Mouse (Mus musculus): ENCODE results near the gene Cdk5r2.
"Not testable (repeated sequence)": the region's sequence is repeated elsewhere in the genome, so short reads cannot be mapped to it uniquely, and the experiment has no call there.

The Cdk5r2 gene

DNA sequence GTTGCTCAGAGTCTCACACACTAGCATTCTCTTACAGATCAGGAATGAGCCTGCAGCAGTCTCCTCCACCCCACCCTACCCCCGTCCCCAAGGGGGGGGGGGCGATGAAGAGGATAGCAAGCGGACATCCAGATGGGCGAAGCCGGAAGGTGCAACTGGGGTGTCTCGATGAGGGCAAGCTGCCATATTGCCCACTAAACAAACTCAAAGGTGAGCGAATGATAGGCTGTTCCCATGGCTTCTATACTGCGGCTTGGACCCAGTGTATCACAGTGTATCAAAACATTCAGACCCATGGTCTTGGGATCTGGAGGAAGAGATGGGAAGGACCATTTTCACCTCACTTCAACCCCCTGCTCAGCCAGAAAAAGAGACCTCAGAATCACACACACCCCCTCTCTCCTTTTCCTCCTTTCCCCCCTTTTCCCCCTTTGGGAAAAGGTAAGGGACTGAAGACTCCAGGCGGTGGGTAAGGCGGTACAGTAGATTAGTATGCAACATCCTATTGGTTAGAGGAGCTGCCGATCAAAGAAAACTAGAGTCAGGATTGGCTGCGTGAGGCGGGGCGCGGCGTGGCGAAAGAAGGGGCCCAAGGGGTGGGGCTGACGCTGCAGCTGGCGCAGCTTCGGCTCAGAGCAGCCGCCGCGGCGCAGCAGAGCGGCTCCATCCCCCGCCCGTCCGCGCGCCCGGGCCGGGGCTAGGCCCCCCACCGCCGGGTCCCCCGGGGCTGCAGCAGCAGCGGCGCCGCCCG, at the start of gene Cdk5r2:
Gene Cdk5r2, plus strand, starts transcription at position 629 of the 751 bp plus-strand sequence.
- DNase-seq (ENCODE audit: low read depth, low spot score): peak; percentile 78

DNA sequence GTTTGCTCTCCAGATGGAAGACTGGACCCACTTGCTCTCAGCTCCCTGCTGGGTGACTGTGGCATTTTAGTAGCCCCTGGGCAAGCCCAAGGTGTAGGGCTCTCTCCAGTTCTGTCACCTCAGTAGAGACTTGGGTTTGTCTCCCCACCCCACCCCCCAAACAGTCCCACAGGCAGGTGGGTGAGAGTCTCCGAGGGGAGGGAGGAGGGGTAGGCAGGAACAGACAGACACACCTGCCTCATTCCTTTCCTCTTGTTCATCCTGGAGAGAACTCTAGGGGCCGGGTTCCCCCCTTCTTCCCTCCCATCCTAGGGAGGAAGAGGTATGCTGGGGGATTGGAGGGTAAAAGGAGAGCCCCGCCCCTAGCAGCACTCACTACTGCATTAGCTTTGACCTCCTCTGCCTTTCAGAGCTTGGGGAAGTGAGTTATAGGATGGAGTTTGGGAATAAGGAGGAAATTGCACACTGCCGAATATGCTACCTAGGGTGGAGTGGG, 49.3 kb upstream of the Cdk5r2 start:
- DNase-seq (ENCODE audit: low read depth, low spot score): no peak

DNA sequence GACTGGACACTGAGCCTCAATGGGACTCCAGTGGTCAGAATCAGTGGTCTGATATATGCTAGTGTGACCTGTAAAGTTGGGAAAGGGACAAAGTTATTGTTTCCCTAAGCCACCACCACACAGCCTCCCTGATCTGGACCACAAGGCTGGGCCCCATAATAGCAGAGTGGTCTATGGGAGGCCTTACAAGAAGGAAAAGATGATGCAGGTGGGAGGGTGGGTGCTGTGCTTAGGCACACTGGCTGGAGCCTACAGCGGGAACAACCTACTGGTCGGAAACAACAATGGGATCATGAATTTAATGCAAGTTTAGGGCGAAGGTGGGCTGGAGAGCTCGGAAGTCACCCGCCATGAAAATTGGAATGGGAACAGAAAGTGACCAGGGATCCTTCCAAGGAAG, 48.9 kb upstream of the Cdk5r2 start:
- DNase-seq (ENCODE audit: low read depth, low spot score): no peak

DNA sequence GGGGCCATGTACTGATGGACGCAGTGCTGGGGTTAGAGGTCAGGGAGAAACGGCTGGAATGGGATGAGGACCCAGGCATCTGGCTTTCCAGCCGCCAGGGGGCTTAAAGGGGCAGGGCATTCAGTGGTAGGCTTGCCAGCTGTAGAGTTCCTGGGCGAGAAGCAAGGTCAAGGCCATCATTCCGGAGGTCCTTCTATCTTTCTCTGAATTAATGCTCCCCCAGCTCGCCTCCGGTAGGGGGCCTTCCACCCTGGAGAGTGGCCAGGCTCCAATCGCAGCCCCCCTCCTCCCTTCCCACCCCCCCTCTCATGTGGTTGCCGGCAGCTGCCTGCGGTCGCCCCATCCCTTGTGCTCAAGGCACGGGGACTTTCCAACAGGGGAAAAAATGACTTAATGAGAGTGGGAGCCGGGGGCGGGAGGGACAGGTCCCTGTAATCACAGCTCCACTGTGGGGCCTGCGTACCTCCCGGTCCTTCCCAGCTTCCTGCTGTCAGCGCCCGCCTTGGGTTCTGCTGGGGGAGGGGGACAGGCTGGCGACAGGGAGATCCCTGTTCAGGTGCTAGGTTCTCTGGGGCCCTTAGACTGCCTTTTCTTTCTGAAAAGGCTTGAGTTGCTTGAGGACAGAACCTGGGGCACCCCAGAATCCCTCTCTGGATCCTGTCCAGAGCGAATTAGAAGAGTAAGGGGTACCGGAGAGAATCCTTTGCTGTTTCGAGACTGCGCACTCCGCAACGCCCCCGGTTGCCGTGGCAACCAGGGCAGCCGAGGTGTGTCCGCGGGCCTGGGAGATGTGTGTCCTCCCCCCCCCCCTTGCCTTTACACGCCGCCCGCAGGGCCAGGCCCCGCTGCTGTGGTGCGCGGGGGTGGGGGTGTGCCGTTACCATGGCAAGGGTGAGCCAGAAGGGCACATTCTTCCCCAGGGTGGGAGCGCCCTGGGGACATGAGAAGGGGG, 48.1 kb upstream of the Cdk5r2 start:
- no peak for DNase-seq (ENCODE audit: low read depth, low spot score)

DNA sequence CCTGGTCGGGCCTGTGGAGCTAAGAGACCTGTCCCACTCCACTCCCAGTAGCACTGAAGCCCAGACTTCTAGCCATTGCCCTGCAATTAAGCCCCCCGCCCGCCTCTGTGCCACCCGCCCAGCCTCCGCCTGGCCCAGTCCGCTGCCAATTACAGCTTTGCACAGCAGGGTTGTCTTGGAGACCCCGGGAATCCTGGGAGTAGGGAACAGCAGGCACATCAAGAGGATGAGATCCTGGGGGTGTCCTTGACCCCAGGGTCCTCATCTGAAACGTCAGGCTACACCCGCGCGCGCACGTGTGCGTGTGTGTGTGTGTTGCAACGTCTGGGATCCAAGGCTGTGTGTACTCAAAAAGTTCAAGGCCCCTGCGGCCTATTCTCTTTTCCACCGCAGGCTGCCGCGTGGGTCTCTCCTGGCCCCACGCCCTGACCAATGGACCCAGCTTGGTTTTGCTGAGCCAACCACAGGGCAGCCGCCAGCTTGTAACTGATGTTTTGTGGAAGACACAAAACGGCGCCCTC, 47.1 kb upstream of the Cdk5r2 start:
- DNase-seq (ENCODE audit: low read depth, low spot score): no peak

DNA sequence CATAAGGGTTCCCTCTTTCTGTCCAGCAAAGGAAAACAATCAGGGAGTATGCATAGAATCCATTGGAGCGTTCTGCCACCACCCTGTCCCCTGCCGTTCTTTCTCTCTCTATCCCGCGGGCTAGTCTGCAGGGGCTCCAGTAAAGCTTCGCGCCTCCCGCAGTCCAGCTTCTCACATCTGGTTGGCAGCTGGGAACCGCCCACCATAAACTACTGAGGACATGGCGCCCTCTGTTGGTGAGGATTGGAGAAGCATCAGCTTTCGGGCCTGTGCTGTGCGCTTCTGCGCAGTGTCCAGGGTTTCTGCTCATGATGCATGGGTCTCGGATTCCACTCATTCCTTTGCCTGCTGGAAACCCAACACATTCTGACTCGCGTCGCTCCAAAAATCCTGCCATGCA, 46.7 kb upstream of the Cdk5r2 start:
- peak; percentile 82 for DNase-seq (ENCODE audit: low read depth, low spot score)

DNA sequence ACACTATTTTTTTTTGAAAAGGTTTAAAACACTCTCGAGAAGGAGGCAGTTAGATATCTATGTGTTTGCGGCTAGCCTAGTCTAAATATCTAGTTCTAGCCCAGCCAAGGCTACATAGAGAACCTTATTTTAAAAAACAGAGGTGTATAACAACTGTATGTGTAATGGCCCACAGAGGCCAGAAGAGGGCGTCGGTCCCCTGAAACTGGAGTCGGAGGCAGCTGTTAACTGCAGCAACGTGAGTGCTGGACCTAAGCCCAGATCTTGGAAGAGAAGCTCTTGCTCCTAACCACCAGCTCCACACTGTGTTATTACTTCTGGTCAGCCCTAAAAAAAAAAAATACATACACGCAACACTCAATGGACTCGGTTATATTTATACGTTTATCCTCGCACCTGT, 45.7 kb upstream of the Cdk5r2 start:
- no peak for DNase-seq (ENCODE audit: low read depth, low spot score)

DNA sequence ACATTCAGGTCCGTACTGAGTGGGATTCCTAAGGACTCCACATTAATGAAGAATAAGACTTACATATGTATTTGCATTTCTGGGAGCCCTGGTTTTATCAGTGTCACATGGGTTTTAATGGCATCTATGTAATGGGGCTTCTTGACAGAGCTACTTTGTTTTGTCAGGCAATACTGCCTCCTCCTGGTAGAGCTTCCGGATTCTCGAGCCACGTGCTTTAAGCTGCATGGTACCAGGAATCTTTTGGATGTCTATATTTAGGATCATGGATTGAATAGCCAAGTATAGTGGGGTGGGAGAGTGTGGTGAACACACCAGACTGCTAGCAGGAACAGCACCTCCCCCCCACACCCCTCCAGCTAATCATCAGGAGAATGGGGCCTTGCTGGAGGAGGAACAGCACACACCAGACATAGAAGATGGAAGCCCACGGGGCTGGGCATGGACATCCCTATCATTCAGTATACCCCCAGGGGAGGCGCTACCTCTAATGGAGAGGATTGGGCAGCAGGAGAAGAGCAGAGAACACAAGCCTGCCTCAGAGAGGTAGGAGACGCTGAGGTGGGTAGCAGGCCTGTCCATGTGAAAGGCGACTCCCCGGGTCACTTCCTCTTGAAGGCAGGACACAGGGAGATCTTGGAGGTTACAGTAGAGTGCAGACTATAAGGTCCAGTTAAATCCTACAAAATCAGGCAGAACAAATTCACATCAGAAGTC, 39.6 kb upstream of the Cdk5r2 start:
- DNase-seq (ENCODE audit: low read depth, low spot score): no peak

DNA sequence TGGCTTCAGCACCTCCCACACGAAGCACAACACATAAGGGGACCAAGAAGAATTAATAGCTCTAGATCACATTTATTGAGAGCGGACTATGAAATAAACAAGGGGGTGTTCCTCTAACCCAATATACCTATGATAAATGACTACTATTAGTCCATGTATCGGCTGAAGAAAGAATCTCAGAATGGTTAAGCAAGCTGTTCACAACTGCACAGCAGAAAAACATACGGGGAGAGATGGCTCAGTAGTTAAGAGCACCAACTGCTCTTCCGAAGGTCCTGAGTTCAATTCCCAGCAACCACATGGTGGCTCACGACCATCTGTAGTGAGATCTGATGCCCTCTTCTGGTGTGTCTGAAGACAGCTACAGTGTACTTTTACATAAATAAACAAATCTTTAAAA, 38.8 kb upstream of the Cdk5r2 start:
- not testable (repeated sequence) for DNase-seq (ENCODE audit: low read depth, low spot score)

DNA sequence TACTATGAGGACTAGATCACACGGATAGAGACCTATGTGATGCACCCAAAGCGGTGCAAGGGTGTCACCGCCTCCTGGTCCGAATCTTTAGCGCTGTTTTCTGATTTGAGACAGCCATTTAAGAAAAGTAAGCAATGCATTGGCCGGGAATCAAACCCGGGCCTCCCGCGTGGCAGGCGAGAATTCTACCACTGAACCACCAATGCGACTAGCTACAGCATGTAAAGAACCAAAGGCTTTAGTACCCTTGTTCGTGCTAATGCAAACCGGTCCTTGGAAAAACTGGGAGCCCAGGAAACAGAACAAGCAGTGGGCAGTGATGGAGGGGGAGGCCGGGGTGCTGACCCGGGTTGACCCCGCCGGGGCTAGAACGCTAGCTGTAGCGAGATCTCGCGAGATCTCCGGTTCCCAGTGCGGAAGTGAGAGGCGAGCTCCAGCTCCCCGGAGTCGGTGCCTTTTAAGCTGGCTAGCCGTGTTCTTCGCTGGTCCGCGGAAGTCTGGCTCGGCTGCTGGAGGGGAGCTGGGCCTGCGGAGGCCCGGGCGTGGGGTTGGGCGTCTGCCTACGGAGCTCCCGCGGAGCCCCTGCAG, 38.0 kb upstream of the Cdk5r2 start:
- DNase-seq (ENCODE audit: low read depth, low spot score): no peak

DNA sequence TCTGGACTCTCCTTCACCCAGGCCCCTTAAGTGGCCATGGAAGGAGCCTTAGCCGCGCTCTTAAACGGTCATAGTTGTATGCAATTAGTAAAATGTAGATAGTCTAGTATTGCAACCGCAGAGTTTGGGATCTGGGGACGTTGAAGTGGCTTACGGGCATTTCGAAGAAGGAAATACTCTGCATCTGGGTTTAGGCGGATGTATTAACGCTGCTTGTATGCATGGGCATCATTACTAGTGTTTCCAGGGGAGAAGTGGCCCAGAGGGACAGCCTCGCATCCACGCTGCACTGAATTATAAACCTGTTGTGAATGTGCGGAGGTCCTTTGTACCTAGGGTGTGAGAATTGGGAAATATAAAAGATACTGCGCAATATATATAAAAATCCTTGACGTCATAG, 37.5 kb upstream of the Cdk5r2 start:
- DNase-seq (ENCODE audit: low read depth, low spot score): no peak

DNA sequence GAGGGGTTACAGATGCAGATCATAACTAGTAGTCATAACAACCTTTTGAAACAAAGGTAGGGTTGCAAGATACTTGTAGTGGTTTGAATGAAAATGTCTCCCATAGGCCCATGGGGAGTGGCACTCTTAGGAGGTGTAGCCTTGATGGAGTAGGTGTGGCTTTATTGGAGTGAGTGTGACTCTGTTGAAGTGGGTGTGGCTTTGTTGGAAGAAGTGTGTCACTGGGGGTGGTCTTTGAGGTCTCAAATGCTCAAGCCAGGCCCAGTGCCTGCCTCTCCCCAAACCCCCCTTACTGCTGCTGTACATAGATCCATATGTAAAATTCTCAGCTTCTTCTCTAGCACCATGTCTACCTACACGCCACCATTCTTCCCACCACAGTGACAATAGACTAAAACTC, 36.2 kb upstream of the Cdk5r2 start:
- DNase-seq (ENCODE audit: low read depth, low spot score): no peak

DNA sequence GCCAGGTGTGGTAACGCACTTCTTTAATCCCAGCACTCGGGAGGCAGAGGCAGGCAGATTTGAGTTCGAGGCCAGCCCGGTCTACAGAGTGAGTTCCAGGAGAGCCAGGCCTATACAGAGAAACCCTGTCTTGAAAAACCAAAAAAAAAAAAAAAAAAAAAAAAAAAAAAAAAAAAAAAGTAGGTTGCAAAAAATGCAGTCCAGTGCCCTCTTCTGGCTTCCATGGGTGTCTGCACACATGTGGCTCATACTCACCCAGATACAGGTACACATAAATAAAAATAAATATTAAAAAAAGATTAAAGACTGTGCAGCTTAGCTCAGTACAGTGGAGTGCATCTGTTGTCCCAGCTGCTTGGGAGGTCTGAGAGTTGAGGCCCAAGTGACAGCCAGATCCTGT, 31.1 kb upstream of the Cdk5r2 start:
- DNase-seq (ENCODE audit: low read depth, low spot score): not testable (repeated sequence)

DNA sequence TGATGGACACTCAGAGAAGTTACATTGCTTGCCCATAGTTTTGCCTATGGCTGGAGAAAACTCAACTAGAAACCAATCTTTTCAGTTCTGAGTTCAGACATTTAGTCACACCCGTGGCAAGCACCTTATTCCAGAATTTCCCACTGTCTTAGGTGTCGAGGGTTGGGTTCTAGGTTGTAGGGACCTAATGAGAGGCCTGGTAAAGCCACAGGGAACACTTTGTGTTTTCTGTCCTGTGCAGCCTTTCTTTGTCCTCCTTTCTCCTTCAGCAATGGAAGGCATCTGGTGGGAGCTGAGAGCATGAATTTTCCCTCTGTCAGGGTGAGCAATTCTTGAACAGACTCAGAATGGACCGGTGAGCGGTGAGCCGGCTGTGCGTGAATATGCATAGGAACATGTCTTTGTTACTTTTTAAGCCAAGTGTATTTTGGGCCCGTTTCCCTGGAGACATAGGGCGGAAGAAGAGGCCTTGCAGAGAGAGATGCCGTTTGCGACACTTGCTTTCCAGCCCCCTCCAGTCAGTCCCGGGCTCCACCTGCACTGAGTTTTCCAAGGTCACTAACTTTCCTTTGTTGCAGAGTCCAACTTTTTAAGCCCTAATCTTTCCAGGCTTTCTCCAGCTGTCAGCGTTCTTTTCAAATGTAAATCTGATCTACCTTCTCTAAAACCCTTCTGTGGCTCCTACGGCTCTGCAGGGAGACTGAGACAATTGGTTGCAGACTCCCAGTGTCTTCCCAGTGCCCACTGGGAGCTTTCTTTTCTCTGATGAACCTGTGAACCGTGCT, 30.0 kb upstream of the Cdk5r2 start:
- DNase-seq (ENCODE audit: low read depth, low spot score): no peak

DNA sequence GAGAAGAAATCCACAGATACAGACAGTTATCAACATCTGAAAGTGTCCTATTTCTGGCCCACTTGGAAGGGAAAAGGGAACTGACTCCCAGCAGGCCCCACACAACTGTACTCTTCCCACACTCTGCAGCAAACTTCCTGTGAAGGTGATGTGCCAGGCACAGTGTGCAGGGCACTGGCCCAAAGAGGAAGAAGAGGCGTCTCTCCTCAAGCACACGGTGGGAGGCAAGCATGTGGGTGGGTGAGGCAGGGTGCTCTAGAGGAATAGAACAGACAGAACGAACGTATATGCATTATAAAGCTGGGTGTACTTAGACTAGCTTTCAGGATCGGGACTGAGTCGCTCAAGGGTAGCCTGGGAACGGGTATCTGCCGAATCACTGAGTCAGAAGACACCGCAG, 24.7 kb upstream of the Cdk5r2 start:
- no peak for DNase-seq (ENCODE audit: low read depth, low spot score)

DNA sequence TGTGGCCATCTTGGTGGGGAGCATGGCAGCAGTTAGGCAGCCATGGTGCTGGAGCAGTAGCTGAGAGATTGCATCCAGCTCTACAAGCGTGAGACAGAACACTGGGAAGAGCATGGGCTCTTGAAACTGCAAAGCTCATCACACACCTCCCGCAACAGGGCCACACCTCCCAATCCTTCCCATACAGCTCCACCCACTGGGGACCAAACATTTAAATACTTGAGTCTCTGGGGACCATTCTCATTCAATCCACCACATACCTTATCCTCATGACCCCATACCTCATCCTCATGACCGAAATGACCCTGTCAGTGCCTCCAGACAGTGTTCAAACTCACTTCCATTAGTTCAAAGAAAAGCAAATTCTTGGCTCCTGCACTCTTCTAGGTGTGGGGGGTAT, 21.5 kb upstream of the Cdk5r2 start:
- DNase-seq (ENCODE audit: low read depth, low spot score): no peak

DNA sequence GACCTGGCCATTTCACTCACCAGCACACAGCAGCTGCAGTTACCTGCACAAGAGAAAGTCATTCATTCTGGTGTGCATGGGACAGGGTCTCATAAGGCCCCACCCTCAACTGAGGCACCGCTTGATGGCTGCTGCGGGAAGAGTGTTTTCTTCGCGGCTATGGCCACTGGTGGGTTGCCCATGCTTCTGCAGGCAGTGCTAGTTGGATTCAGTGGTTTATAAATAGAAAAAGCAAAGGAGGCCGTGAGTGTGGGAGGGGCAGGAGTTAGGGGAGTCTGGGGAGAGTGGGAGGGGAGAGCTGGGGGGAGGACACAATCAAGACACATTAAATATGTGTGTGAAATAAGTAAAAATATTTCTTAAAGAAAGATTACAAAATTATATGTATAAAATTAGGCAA, 11.6 kb upstream of the Cdk5r2 start:
- no peak for DNase-seq (ENCODE audit: low read depth, low spot score)

DNA sequence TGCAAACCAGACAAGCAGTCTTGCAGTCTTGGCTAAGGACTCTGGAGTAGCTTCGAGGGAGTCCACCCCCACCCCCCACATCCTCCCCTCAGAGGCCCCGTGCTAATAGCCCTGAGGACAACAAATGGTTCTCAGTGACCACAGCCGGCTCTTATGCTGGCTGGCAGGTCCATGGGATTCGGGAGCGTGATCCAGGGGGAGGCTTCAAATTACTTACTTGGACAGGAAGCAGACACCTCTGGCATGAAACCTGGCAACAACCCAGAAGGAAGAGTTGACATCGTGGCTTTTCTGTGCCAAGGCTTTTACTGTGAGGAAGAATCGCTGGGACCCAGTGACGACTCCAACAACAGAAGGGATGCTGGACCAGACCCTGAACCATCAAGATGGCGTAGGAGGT, 8.4 kb upstream of the Cdk5r2 start:
- DNase-seq (ENCODE audit: low read depth, low spot score): no peak

DNA sequence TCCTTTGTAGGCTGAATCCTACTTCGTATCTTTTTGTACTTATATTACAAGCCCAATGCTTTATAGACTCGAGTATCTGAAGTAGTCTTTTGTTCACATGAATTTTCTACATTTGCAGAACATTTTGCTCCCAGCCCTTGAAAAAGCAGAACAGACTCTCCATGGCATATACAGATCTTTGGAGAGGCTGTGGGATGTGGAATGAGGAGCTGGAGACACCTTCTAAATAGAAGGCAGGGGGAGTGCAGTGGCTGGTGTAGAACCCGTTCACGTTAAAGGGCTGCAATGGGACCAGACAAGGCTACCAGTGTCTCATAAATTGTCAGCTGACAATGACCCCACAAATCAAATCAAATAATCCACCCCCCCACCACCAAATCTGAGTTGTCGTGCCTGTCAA, 5.8 kb upstream of the Cdk5r2 start:
- DNase-seq (ENCODE audit: low read depth, low spot score): no peak

DNA sequence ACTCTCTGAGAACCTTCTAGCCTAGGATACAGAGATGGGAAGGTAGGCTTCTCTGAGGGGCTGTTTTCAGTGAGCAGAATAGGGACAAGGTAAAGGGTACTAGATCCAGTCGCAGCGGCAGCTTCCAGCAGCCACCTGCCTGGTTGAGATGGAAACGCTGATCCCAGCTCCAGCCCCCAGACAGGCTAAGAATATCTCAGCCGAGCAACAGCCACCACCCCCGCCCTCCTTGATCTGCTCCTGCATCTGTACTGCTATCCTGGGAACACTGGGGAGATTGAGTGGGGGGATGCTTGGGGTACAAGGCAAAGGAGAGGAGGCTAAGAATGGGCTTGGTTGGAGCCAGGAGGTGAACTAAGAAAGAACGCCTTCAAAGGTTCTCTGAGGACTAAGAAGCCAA, 4.5 kb upstream of the Cdk5r2 start:
- no peak for DNase-seq (ENCODE audit: low read depth, low spot score)
